In genomic region chr4:123219720-123220357, GRCm38 (mm10) we compare ENCODE assay signal across 9 mouse cellular contexts. TPM values are rescaled to one million over a fixed set of nuclear protein-coding genes. Genes with fewer than 3 reads are reported as not detected.
DNase-seq lines count a peak whose midpoint lies in the region; ATAC-seq and TF ChIP-seq lines count a peak whose summit lies in the region.
"Had no signal": no experiment of that assay in that cellular context is flagged by ENCODE, and none has a peak within 500 bp of the region (broad histone marks: within the 10 kb centered on the region; RNA-seq: fewer than 3 reads in every experiment).

No protein-coding gene starts in this region.

- 66% methylated on average over 15 of the region's 15 CpGs for WGBS in embryonic facial prominence, embryonic 12.5 days
- WGBS in heart, embryonic 14.5 days = 66% methylated on average over 15 of the region's 15 CpGs
- WGBS in liver, embryonic 12.5 days (ENCODE audit: insufficient replicate concordance) = 65% methylated on average over 15 of the region's 15 CpGs
- WGBS in neural tube, embryonic 11.5 days = 73% methylated on average over 15 of the region's 15 CpGs

- no peaks in the 10 kb centered on the region for H3K4me1 ChIP-seq in embryonic facial prominence, embryonic 12.5 days
- H3K4me1 ChIP-seq in heart, embryonic 14.5 days (ENCODE audit: control insufficient read depth in 2 of 2, insufficient read depth in 2 of 2, low read length in 2 of 2) = peaks cover 4 to 9% of the 10 kb centered on the region in 2 experiments; a peak in 2 of 4 replicates
- no peaks in the 10 kb centered on the region for H3K4me1 ChIP-seq in liver, embryonic 12.5 days
- H3K4me1 ChIP-seq in neural tube, embryonic 11.5 days (ENCODE audit: control insufficient read depth, insufficient read depth, low read length) = no peaks in the 10 kb centered on the region
- H3K4me1 ChIP-seq: embryonic facial prominence, embryonic 15.5 days had no signal

- no peaks in the 10 kb centered on the region for H3K9me3 ChIP-seq in embryonic facial prominence, embryonic 12.5 days
- no peaks in the 10 kb centered on the region for H3K9me3 ChIP-seq in heart, embryonic 14.5 days (ENCODE audit: control insufficient read depth, low read length)
- H3K9me3 ChIP-seq in liver, embryonic 12.5 days (replicated peaks) = no peaks in the 10 kb centered on the region
- H3K9me3 ChIP-seq in neural tube, embryonic 11.5 days (ENCODE audit: control insufficient read depth, low read length) = no peaks in the 10 kb centered on the region
- H3K9me3 ChIP-seq: embryonic facial prominence, embryonic 15.5 days had no signal

- no peaks in the 10 kb centered on the region for H3K79me2 ChIP-seq in C2C12 (ENCODE audit: control insufficient read depth, insufficient read depth)

- H3K4me2 ChIP-seq in embryonic facial prominence, embryonic 12.5 days (replicated peaks) = no peak overlapping the region
- no peak overlapping the region for H3K4me2 ChIP-seq in heart, embryonic 14.5 days (ENCODE audit: low read length)
- H3K4me2 ChIP-seq in liver, embryonic 12.5 days = no peak overlapping the region
- H3K4me2 ChIP-seq in neural tube, embryonic 11.5 days (ENCODE audit: low read depth) = no peak overlapping the region
- H3K4me2 ChIP-seq: embryonic facial prominence, embryonic 15.5 days had no signal

- H3K4me3 ChIP-seq in C2C12 (ENCODE audit: insufficient read depth, poor library complexity, severe bottlenecking) = no peak overlapping the region
- H3K4me3 ChIP-seq in embryonic facial prominence, embryonic 12.5 days = no peak overlapping the region
- H3K4me3 ChIP-seq in heart, embryonic 14.5 days (ENCODE audit: control insufficient read depth in 1 of 2, insufficient read depth in 1 of 2, low read depth in 1 of 2, low read length in 2 of 2) = no peak overlapping the region
- H3K4me3 ChIP-seq in liver, embryonic 12.5 days = no peak overlapping the region
- H3K4me3 ChIP-seq in neural tube, embryonic 11.5 days (ENCODE audit: low read depth, low read length) = no peak overlapping the region
- H3K4me3 ChIP-seq: embryonic facial prominence, embryonic 15.5 days had no signal

- peaks cover 10% of the 10 kb centered on the region for H3K27me3 ChIP-seq in C2C12 (ENCODE audit: control insufficient read depth, insufficient read depth, insufficient read length)
- H3K27me3 ChIP-seq in embryonic facial prominence, embryonic 12.5 days = peaks cover 13% of the 10 kb centered on the region; the same call in 1 of the 2 replicates
- H3K27me3 ChIP-seq in heart, embryonic 14.5 days (ENCODE audit: control insufficient read depth, insufficient read depth, low read length) = 0 out of 2 replicates have a peak, but pooled peaks cover 3% of the 10 kb centered on the region
- H3K27me3 ChIP-seq in liver, embryonic 12.5 days (replicated peaks) = peaks cover 30% of the 10 kb centered on the region
- H3K27me3 ChIP-seq in neural tube, embryonic 11.5 days (ENCODE audit: control insufficient read depth, insufficient read depth, low read length) = no peaks in the 10 kb centered on the region
- H3K27me3 ChIP-seq: embryonic facial prominence, embryonic 15.5 days had no signal

- H3K9ac ChIP-seq in embryonic facial prominence, embryonic 12.5 days = no peak overlapping the region
- no peak overlapping the region for H3K9ac ChIP-seq in heart, embryonic 14.5 days (ENCODE audit: low read length)
- no peak overlapping the region for H3K9ac ChIP-seq in liver, embryonic 12.5 days
- H3K9ac ChIP-seq in neural tube, embryonic 11.5 days (ENCODE audit: low read length) = no peak overlapping the region
- H3K9ac ChIP-seq: embryonic facial prominence, embryonic 15.5 days had no signal

- peak; percentile 73; the same call in 1 of the 2 replicates for ATAC-seq in embryonic facial prominence, embryonic 12.5 days (ENCODE audit: insufficient number of reproducible peaks, insufficient read depth, low FRiP score, low TSS enrichment)
- peak; percentile 73 for ATAC-seq in heart, embryonic 14.5 days (ENCODE audit: insufficient number of reproducible peaks, insufficient read depth, low FRiP score, low read depth)
- ATAC-seq in liver, embryonic 12.5 days = peak; percentile 52; the same call in 1 of the 2 replicates
- peak; percentile 78; the same call in 1 of the 2 replicates for ATAC-seq in neural tube, embryonic 11.5 days (ENCODE audit: insufficient read depth, low FRiP score, low TSS enrichment)

- no peak overlapping the region for H3K27ac ChIP-seq in embryonic facial prominence, embryonic 12.5 days
- H3K27ac ChIP-seq in heart, embryonic 14.5 days (replicated peaks in 1 of 2; ENCODE audit: control insufficient read depth in 1 of 2, insufficient read depth in 1 of 2, low read depth in 2 of 2, low read length in 2 of 2) = no peak overlapping the region
- no peak overlapping the region for H3K27ac ChIP-seq in liver, embryonic 12.5 days
- H3K27ac ChIP-seq in neural tube, embryonic 11.5 days (ENCODE audit: low read depth, low read length) = no peak overlapping the region
- H3K27ac ChIP-seq: embryonic facial prominence, embryonic 15.5 days had no signal

- DNase-seq in adrenal gland, postnatal 25 days = peak; percentile 82
- DNase-seq in kidney, postnatal 14 days = peak; percentile 68
- DNase-seq in neural tube, embryonic 11.5 days (ENCODE audit: low spot score) = peak; percentile 77
- DNase-seq in testis, postnatal 10 days (ENCODE audit: low spot score) = peak; percentile 92

- H3ac ChIP-seq in C2C12 (ENCODE audit: control insufficient read depth, insufficient read length, low read depth) = no peak overlapping the region

- no peaks in the 10 kb centered on the region for H3K36me3 ChIP-seq in C2C12 (ENCODE audit: control insufficient read depth, insufficient read depth)
- no peaks in the 10 kb centered on the region for H3K36me3 ChIP-seq in embryonic facial prominence, embryonic 12.5 days
- H3K36me3 ChIP-seq in heart, embryonic 14.5 days (ENCODE audit: control insufficient read depth, insufficient read depth, low read length) = no peaks in the 10 kb centered on the region
- no peaks in the 10 kb centered on the region for H3K36me3 ChIP-seq in liver, embryonic 12.5 days
- no peaks in the 10 kb centered on the region for H3K36me3 ChIP-seq in neural tube, embryonic 11.5 days (ENCODE audit: control insufficient read depth, insufficient read depth, low read length)
- H3K36me3 ChIP-seq: embryonic facial prominence, embryonic 15.5 days had no signal

- TF ChIP-seq CTCF in C2C12 (IDR thresholded peaks at IDR 0.05; ENCODE audit: control insufficient read depth, insufficient read depth, insufficient read length) = peak; percentile 89

- H3K79me3 ChIP-seq in C2C12 (ENCODE audit: low read depth) = no peaks in the 10 kb centered on the region

TF ChIP-seq in C2C12, 6 proteins besides CTCF, POLR2A, EP300 and RAD21:
- TF ChIP-seq MYOD1 (IDR thresholded peaks at IDR 0.05; ENCODE audit: control insufficient read depth, insufficient read length, low read depth) (no peak), CEBPB (IDR thresholded peaks at IDR 0.05; ENCODE audit: low read depth) (no peak), MYOG (IDR thresholded peaks at IDR 0.05; ENCODE audit: control insufficient read depth, extremely low read depth, insufficient read length) (no peak), USF1 (IDR thresholded peaks at IDR 0.05; ENCODE audit: low read depth) (no peak), MAX (IDR thresholded peaks at IDR 0.05) (no peak), FOSL1 (IDR thresholded peaks at IDR 0.05; ENCODE audit: insufficient read depth, low read length, poor library complexity, severe bottlenecking) (no peak)

RNA-seq across cellular contexts. Expression of gene Heyl, which starts 13.5 kb away (rescaled TPM):
- polyA plus RNA-seq in C2C12 (2012; fragmentation: generic; extraction: Trizol) = 0.61 TPM
- 3.8 and 4.0 TPM in 2 replicates for total RNA-seq in adrenal gland, postnatal 25 days (2021)
- 7.2 and 7.9 TPM in 2 replicates for polyA plus RNA-seq in embryonic facial prominence, embryonic 12.5 days (2016; fragmentation: Nextera tagmentation; extraction: Ambion mirVana)
- polyA plus RNA-seq in heart, embryonic 14.5 days (2014; fragmentation: Nextera tagmentation; extraction: Ambion mirVana) = 10.7 and 11.4 TPM in 2 replicates
- polyA plus RNA-seq in liver, embryonic 12.5 days (2016; fragmentation: Nextera tagmentation; extraction: Ambion mirVana) = 0.83 and 1.2 TPM in 2 replicates
- 27.2 and 34.0 TPM in 2 replicates for polyA plus RNA-seq in neural tube, embryonic 11.5 days (2014; fragmentation: Nextera tagmentation; extraction: Ambion mirVana)

RNA-seq across cellular contexts. Expression of gene Nt5c1a, which starts 18.5 kb away (rescaled TPM):
- polyA plus RNA-seq in C2C12 (2012; fragmentation: generic; extraction: Trizol) = not detected
- total RNA-seq in adrenal gland, postnatal 25 days (2021) = 42.0 and 42.8 TPM in 2 replicates
- not detected in 2 replicates for polyA plus RNA-seq in embryonic facial prominence, embryonic 12.5 days (2016; fragmentation: Nextera tagmentation; extraction: Ambion mirVana)
- polyA plus RNA-seq in heart, embryonic 14.5 days (2014; fragmentation: Nextera tagmentation; extraction: Ambion mirVana) = 1.7 and 2.1 TPM in 2 replicates
- polyA plus RNA-seq in liver, embryonic 12.5 days (2016; fragmentation: Nextera tagmentation; extraction: Ambion mirVana) = not detected in 2 replicates
- polyA plus RNA-seq in neural tube, embryonic 11.5 days (2014; fragmentation: Nextera tagmentation; extraction: Ambion mirVana) = not detected in 2 replicates
- polyA plus RNA-seq: embryonic facial prominence, embryonic 15.5 days had no signal

RNA-seq across cellular contexts. Expression of gene Hpcal4, which starts 36.8 kb away (rescaled TPM):
- polyA plus RNA-seq in C2C12 (2012; fragmentation: generic; extraction: Trizol) = not detected
- 2.0 and 3.6 TPM in 2 replicates for total RNA-seq in adrenal gland, postnatal 25 days (2021)
- polyA plus RNA-seq in embryonic facial prominence, embryonic 12.5 days (2016; fragmentation: Nextera tagmentation; extraction: Ambion mirVana) = 0.55 and 0.75 TPM in 2 replicates
- polyA plus RNA-seq in heart, embryonic 14.5 days (2014; fragmentation: Nextera tagmentation; extraction: Ambion mirVana) = 1.0 and 1.1 TPM in 2 replicates
- polyA plus RNA-seq in liver, embryonic 12.5 days (2016; fragmentation: Nextera tagmentation; extraction: Ambion mirVana) = 0.10 TPM in 1 of 2 replicates, not detected in the other
- polyA plus RNA-seq in neural tube, embryonic 11.5 days (2014; fragmentation: Nextera tagmentation; extraction: Ambion mirVana) = 0.80 and 1.7 TPM in 2 replicates

RNA-seq across cellular contexts. Expression of gene Pabpc4, which starts 42.3 kb away (rescaled TPM):
- polyA plus RNA-seq in C2C12 (2012; fragmentation: generic; extraction: Trizol) = 175 TPM
- 97.7 and 112 TPM in 2 replicates for total RNA-seq in adrenal gland, postnatal 25 days (2021)
- 39.8 and 44.1 TPM in 2 replicates for polyA plus RNA-seq in embryonic facial prominence, embryonic 12.5 days (2016; fragmentation: Nextera tagmentation; extraction: Ambion mirVana)
- 63.0 and 80.2 TPM in 2 replicates for polyA plus RNA-seq in heart, embryonic 14.5 days (2014; fragmentation: Nextera tagmentation; extraction: Ambion mirVana)
- polyA plus RNA-seq in liver, embryonic 12.5 days (2016; fragmentation: Nextera tagmentation; extraction: Ambion mirVana) = 110 and 112 TPM in 2 replicates
- 41.4 and 46.6 TPM in 2 replicates for polyA plus RNA-seq in neural tube, embryonic 11.5 days (2014; fragmentation: Nextera tagmentation; extraction: Ambion mirVana)
